Mouse (Mus musculus) kidney, adult 2 months (tissue): ENCODE data around the gene Plcb1.

Source experiments
- CTCF ChIP-seq: fragments of 200-500 bp; conservative IDR thresholded peaks from 2 replicates; pipeline ENCODE4 v1.5.1; 2011; ENCODE audit warnings: low read depth, mild to moderate bottlenecking, control low read depth, low read length, moderate library complexity, mixed read lengths; ENCODE audit not compliant: insufficient read depth, insufficient read length
- POLR2A ChIP-seq: fragments of 200-500 bp; IDR thresholded peaks from one replicate; pipeline ENCODE4 v1.6.1; 2011; ENCODE audit warnings: low read depth, low read length, control low read depth

DNA sequence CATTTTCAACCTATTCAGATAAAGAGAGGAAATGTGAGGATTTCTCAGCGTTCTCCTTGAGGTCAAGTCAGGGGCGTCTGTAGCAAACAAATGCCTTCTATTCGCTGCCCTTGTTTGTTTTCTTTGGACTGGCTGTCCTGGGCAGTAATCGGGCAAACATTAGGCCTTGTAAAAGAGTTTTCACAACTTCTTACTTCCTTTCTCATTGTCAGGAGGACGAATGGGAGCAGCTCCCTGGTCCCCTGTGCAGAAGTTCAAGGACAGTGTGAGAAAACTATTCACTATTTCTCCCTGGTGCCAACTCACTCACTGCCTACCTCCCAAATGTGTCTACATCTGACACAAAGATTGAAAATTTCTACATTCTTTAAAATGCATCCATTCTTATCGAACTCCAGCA lies 188.8 kb downstream of the Plcb1 start:
- TF ChIP-seq CTCF (no peak), POLR2A (no peak)
